Mouse (Mus musculus) forebrain, embryonic 11.5 days (tissue): ENCODE data around the gene Sarnp. TPM values are rescaled to one million over a fixed set of nuclear protein-coding genes. Genes with fewer than 3 reads are reported as not detected.

Source experiments
- ATAC-seq: fragments of 200-750 bp; cut with Nextera tagmentation; replicated peaks from 2 replicates; pipeline ENCODE4 v1.8.0; 2017; ENCODE audit warnings: moderate TSS enrichment; ENCODE audit not compliant: low FRiP score
- DNase-seq: peaks from one replicate; pipeline ENCODE4 v3.0.0-alpha.2; 2017; ENCODE audit warnings: low spot score
- H3K27ac ChIP-seq: fragments of 300-500 bp; sonication (generic); 2 replicates; pipeline ENCODE4 v1.5.1; 2014; ENCODE audit warnings: low read depth, low read length
- H3K27me3 ChIP-seq: fragments of 300-500 bp; sonication (generic); 2 replicates; pipeline ENCODE4 v1.6.1; 2014; ENCODE audit warnings: mild to moderate bottlenecking, low read length, mixed read lengths; ENCODE audit not compliant: control insufficient read depth, insufficient read depth
- H3K36me3 ChIP-seq: fragments of 300-500 bp; sonication (generic); 2 replicates; pipeline ENCODE4 v1.6.1; 2014; ENCODE audit warnings: mild to moderate bottlenecking, low read length, moderate library complexity, mixed read lengths; ENCODE audit not compliant: control insufficient read depth, insufficient read depth
- H3K4me1 ChIP-seq: fragments of 300-500 bp; sonication (generic); replicated peaks from 2 replicates; pipeline ENCODE4 v1.6.1; 2014; ENCODE audit warnings: low read length, mixed read lengths; ENCODE audit not compliant: control insufficient read depth, insufficient read depth
- H3K4me2 ChIP-seq: fragments of 300-500 bp; sonication (generic); 2 replicates; pipeline ENCODE4 v1.6.1; 2014; ENCODE audit warnings: low read depth, mild to moderate bottlenecking, low read length, moderate library complexity, mixed read lengths; ENCODE audit not compliant: severe bottlenecking
- H3K4me3 ChIP-seq: fragments of 300-500 bp; sonication (generic); 2 replicates; pipeline ENCODE4 v1.5.1; 2014; ENCODE audit warnings: low read depth, low read length
- H3K9ac ChIP-seq: fragments of 300-500 bp; sonication (generic); 2 replicates; pipeline ENCODE4 v1.6.1; 2014; ENCODE audit warnings: low read length
- H3K9me3 ChIP-seq: fragments of 300-500 bp; sonication (generic); 2 replicates; pipeline ENCODE4 v1.6.1; 2016; ENCODE audit warnings: low read length, mixed read lengths; ENCODE audit not compliant: control insufficient read depth
- WGBS: fragments of 180-500 bp; shearing (Covaris S2); extraction: QIAGEN DNeasy Blood & Tissue Kit; methylation state at CpG from one replicate; pipeline ENCODE4 v1.1.7; 2014; 5-methylcytosine and 5-hydroxymethylcytosine counted together
- polyA plus RNA-seq: library from polyadenylated mRNA; unstranded; fragments of >200 nt; fragmentation: Nextera tagmentation; extraction: Ambion mirVana; gene quantifications from 2 replicates; pipeline ENCODE4 v1.2.1, GENCODE M21; 2014

Gene Sarnp
- polyA plus RNA-seq, 1 experiment from 2014 or later = 284 TPM

- ATAC-seq (no peak), DNase-seq (peak; percentile 5)
- no peak overlapping the region for H3K27ac ChIP-seq
- WGBS = 91% methylated on average over 1 of the region's 1 CpGs
- no peaks in the 10 kb centered on the region for H3K4me1 ChIP-seq
- no peak overlapping the region for H3K9ac ChIP-seq
- H3K4me2 ChIP-seq = no peak overlapping the region
- no peaks in the 10 kb centered on the region for H3K9me3 ChIP-seq
- H3K36me3 ChIP-seq = no peaks in the 10 kb centered on the region; the same call in 1 of the 2 replicates
- H3K27me3 ChIP-seq = no peaks in the 10 kb centered on the region
- no peak overlapping the region for H3K4me3 ChIP-seq
Measured at GRCm38 (mm10) chr10:128793258-128793657, 23.9 kb upstream of the Sarnp start.

- WGBS = 89% methylated on average over 5 of the region's 5 CpGs
Measured at GRCm38 (mm10) chr10:128794391-128794790, 22.7 kb upstream of the Sarnp start.

GRCm38 (mm10) chr10:128795581-128795980 lies 21.6 kb upstream of the Sarnp start:
- no peaks in the 10 kb centered on the region for H3K9me3 ChIP-seq
- no peak overlapping the region for H3K4me2 ChIP-seq
- WGBS = 93% methylated on average over 3 of the region's 3 CpGs
- H3K27me3 ChIP-seq = no peaks in the 10 kb centered on the region
- peak; percentile 30 for DNase-seq
- H3K4me1 ChIP-seq = no peaks in the 10 kb centered on the region
- no peak overlapping the region for H3K4me3 ChIP-seq
- ATAC-seq = no peak
- no peaks in the 10 kb centered on the region; the same call in 1 of the 2 replicates for H3K36me3 ChIP-seq
- no peak overlapping the region for H3K27ac ChIP-seq
- no peak overlapping the region for H3K9ac ChIP-seq

More at GRCm38 (mm10) chr10:128794391-128794790, 22.7 kb upstream of the Sarnp start:
- Histone ChIP-seq H3K9ac (no peak overlapping the region), H3K36me3 (no peaks in the 10 kb centered on the region; the same call in 1 of the 2 replicates), H3K27ac (no peak overlapping the region), H3K27me3 (no peaks in the 10 kb centered on the region), H3K4me2 (no peak overlapping the region), H3K4me1 (no peaks in the 10 kb centered on the region), H3K4me3 (no peak overlapping the region), H3K9me3 (no peaks in the 10 kb centered on the region)
- ATAC-seq = no peak
- no peak for DNase-seq

- Histone ChIP-seq H3K9me3 (no peaks in the 10 kb centered on the region), H3K9ac (no peak overlapping the region), H3K36me3 (no peaks in the 10 kb centered on the region; the same call in 1 of the 2 replicates), H3K4me3 (no peak overlapping the region), H3K27ac (no peak overlapping the region), H3K27me3 (no peaks in the 10 kb centered on the region), H3K4me1 (peaks cover 2% of the 10 kb centered on the region; the same call in 1 of the 2 replicates), H3K4me2 (no peak overlapping the region)
- 95% methylated on average over 8 of the region's 8 CpGs for WGBS
- ATAC-seq = no peak
- peak; percentile 23 for DNase-seq
Measured at GRCm38 (mm10) chr10:128798676-128799075, 18.5 kb upstream of the Sarnp start.

- WGBS = 87% methylated on average over 16 of the region's 16 CpGs
- no peak for ATAC-seq
Measured at GRCm38 (mm10) chr10:128801981-128802495, 15.1 kb upstream of the Sarnp start.

GRCm38 (mm10) chr10:128802956-128803355 lies 14.2 kb upstream of the Sarnp start:
- Histone ChIP-seq H3K4me1 (peaks cover 11% of the 10 kb centered on the region; the same call in 1 of the 2 replicates), H3K4me2 (peak overlapping the region; percentile 65; the same call in 1 of the 2 replicates), H3K27ac (no peak overlapping the region), H3K9me3 (no peaks in the 10 kb centered on the region), H3K27me3 (no peaks in the 10 kb centered on the region), H3K4me3 (peak overlapping the region; percentile 59; the same call in 1 of the 2 replicates), H3K36me3 (no peaks in the 10 kb centered on the region; the same call in 1 of the 2 replicates), H3K9ac (peak overlapping the region; percentile 91)
- ATAC-seq (no peak), DNase-seq (peak; percentile 58)
- WGBS = 67% methylated on average over 4 of the region's 4 CpGs

More at GRCm38 (mm10) chr10:128801981-128802495, 15.1 kb upstream of the Sarnp start:
- no peak overlapping the region for H3K27ac ChIP-seq
- no peaks in the 10 kb centered on the region; the same call in 1 of the 2 replicates for H3K36me3 ChIP-seq
- H3K4me1 ChIP-seq = peaks cover 7% of the 10 kb centered on the region; the same call in 1 of the 2 replicates
- no peak overlapping the region for H3K9ac ChIP-seq
- H3K4me2 ChIP-seq = no peak overlapping the region
- no peaks in the 10 kb centered on the region for H3K27me3 ChIP-seq
- no peaks in the 10 kb centered on the region for H3K9me3 ChIP-seq
- peak; percentile 51 for DNase-seq
- no peak overlapping the region for H3K4me3 ChIP-seq

GRCm38 (mm10) chr10:128803361-128803760 lies 13.8 kb upstream of the Sarnp start:
- Histone ChIP-seq H3K27ac (peak overlapping the region; percentile 89; the same call in 1 of the 2 replicates), H3K9ac (peak overlapping the region; percentile 91), H3K4me3 (peak overlapping the region; percentile 59), H3K9me3 (no peaks in the 10 kb centered on the region), H3K36me3 (no peaks in the 10 kb centered on the region; the same call in 1 of the 2 replicates), H3K4me1 (peaks cover 11% of the 10 kb centered on the region; the same call in 1 of the 2 replicates), H3K4me2 (peak overlapping the region; percentile 65), H3K27me3 (no peaks in the 10 kb centered on the region)
- ATAC-seq (no peak), DNase-seq (no peak)
- WGBS = 12% methylated on average over 6 of the region's 6 CpGs

GRCm38 (mm10) chr10:128803771-128804270 lies 13.3 kb upstream of the Sarnp start, which contains the start of gene Dnajc14:
TSS of gene Dnajc14 (plus strand) at chr10:128804062.
- no peaks in the 10 kb centered on the region for H3K27me3 ChIP-seq
- ATAC-seq = peak; percentile 16
- peak; percentile 69 for DNase-seq
- H3K4me2 ChIP-seq = peak within 1 kb of the TSS; percentile 65
- H3K36me3 ChIP-seq = no peaks in the 10 kb centered on the region; the same call in 1 of the 2 replicates
- 1% methylated on average over 14 of the region's 14 CpGs for whole genome bisulfite sequencing
- peak within 1 kb of the TSS; percentile 91 for H3K9ac ChIP-seq
- H3K4me3 ChIP-seq = peak within 1 kb of the TSS; percentile 59
- no peaks in the 10 kb centered on the region for H3K9me3 ChIP-seq
- H3K4me1 ChIP-seq = peaks cover 11% of the 10 kb centered on the region; the same call in 1 of the 2 replicates
- peak within 1 kb of the TSS; percentile 89 for H3K27ac ChIP-seq
